Mouse (Mus musculus): ENCODE measurements at regions not wholly inside any gene's neighbourhood (a gene's known extent, or its start where the extent isn't known, plus 50 kb on each side); places are given as distances from the start of the nearest gene placed in this dataset.

- no peak for TF ChIP-seq CTCF (IDR thresholded peaks at IDR 0.05; ENCODE audit: extremely low read depth, insufficient read length, insufficient replicate concordance, low read depth, low read length)
- TF ChIP-seq POLR2A (IDR thresholded peaks at IDR 0.05; ENCODE audit: low read depth, low read length), result no peak
These were observed 124.1 kb upstream of the Thbs1 start for GRCm38 (mm10) chr2:117987426-117988215.

Data from small intestine, adult 2 months (tissue).